Mouse (Mus musculus): ENCODE measurements around the gene Tuft1.

GRCm38 (mm10) chr3:94621740-94622507, 36.7 kb downstream of the Tuft1 start:
- TF ChIP-seq POLR2A (IDR thresholded peaks at IDR 0.05; ENCODE audit: extremely low read depth, insufficient read depth, low read length), result no peak
- TF ChIP-seq CTCF (IDR thresholded peaks at IDR 0.05; ENCODE audit: extremely low read depth, insufficient read depth, low read length), result no peak

Measured in cortical plate, adult 2 months (tissue).